Mouse (Mus musculus) spleen, postnatal 4 days (tissue): ENCODE data around the gene Atp6v0b.

ENCODE experiments used
- DNase-seq, 2 experiments: peaks; one replicate each; pipeline ENCODE4 v3.0.0; 2022; ENCODE audit warnings: low spot score in 2 of 2

The Atp6v0b gene

GRCm38 (mm10) chr4:117836204-117836767 lies 50.8 kb downstream of the Atp6v0b start:
- DNase-seq = peak; percentile 90 to 95

- peak; percentile 81 to 89 for DNase-seq
Measured at GRCm38 (mm10) chr4:117835531-117836111, 51.5 kb downstream of the Atp6v0b start.

GRCm38 (mm10) chr4:117834845-117835530 lies 52.1 kb downstream of the Atp6v0b start:
- DNase-seq = peak; percentile 84 to 90

GRCm38 (mm10) chr4:117834457-117834844 lies 52.7 kb downstream of the Atp6v0b start, which contains the start of gene Slc6a9:
Gene Slc6a9, plus strand, starts transcription at chr4:117834506.
- DNase-seq = no peak
